Mouse (Mus musculus) liver, postnatal 0 days (tissue): ENCODE measurements around the gene Casq1. TPM values are rescaled to one million over a fixed set of nuclear protein-coding genes. Genes with fewer than 3 reads are reported as not detected.
A peak's percentile ranks its signal among the peaks of the same experiment; 100 is the strongest.
"Not testable (repeated sequence)": the region's sequence is repeated elsewhere in the genome, so short reads cannot be mapped to it uniquely, and the experiment has no call there.

Source experiments
- ATAC-seq: fragments of 200-750 bp; cut with Nextera tagmentation; 2 replicates; pipeline ENCODE4 v1.8.0; 2017; ENCODE audit warnings: mild to moderate bottlenecking, moderate library complexity
- DNase-seq: peaks from one replicate; pipeline ENCODE4 v3.0.0-alpha.2; 2016
- H3K27ac ChIP-seq: fragments of 300-500 bp; sonication (generic); 2 replicates; pipeline ENCODE4 v1.5.1; 2014; ENCODE audit warnings: antibody characterized with exemption, moderate library complexity, mild to moderate bottlenecking, low read depth
- H3K27me3 ChIP-seq: fragments of 300-500 bp; sonication (generic); 2 replicates; pipeline ENCODE4 v1.6.1; 2014; ENCODE audit warnings: low read length, control low read depth, mixed read lengths; ENCODE audit not compliant: insufficient read depth
- H3K36me3 ChIP-seq: fragments of 300-500 bp; sonication (generic); replicated peaks from 2 replicates; pipeline ENCODE4 v1.6.1; 2014; ENCODE audit warnings: mild to moderate bottlenecking, control low read depth, low read length, moderate library complexity, mixed read lengths; ENCODE audit not compliant: insufficient read depth
- H3K4me1 ChIP-seq: fragments of 300-500 bp; sonication (generic); 2 replicates; pipeline ENCODE4 v1.6.1; 2014; ENCODE audit warnings: antibody characterized with exemption, mild to moderate bottlenecking, control low read depth; ENCODE audit not compliant: insufficient read depth
- H3K4me2 ChIP-seq: fragments of 300-500 bp; sonication (generic); 2 replicates; pipeline ENCODE4 v1.6.1; 2014; ENCODE audit warnings: low read depth, mild to moderate bottlenecking, low read length, moderate library complexity, mixed read lengths
- H3K4me3 ChIP-seq: fragments of 300-500 bp; sonication (generic); 2 replicates; pipeline ENCODE4 v1.5.1; 2014; ENCODE audit warnings: low read depth, low read length
- H3K9ac ChIP-seq: fragments of 300-500 bp; sonication (generic); replicated peaks from 2 replicates; pipeline ENCODE4 v1.6.1; 2014; ENCODE audit warnings: mild to moderate bottlenecking, moderate library complexity
- H3K9me3 ChIP-seq: fragments of 300-500 bp; sonication (generic); 2 replicates; pipeline ENCODE4 v1.6.1; 2016; ENCODE audit warnings: mild to moderate bottlenecking, control low read depth, low read length, mixed read lengths
- CTCF ChIP-seq: sonication (generic); IDR thresholded peaks from 2 replicates; pipeline ENCODE4 v1.5.1; 2016; ENCODE audit warnings: antibody characterized with exemption, low read depth
- EP300 ChIP-seq: IDR thresholded peaks from 2 replicates; pipeline ENCODE4 v1.6.1; 2016; ENCODE audit warnings: antibody characterized with exemption, low read depth, mild to moderate bottlenecking
- WGBS: fragments of 180-500 bp; shearing (Covaris S2); extraction: QIAGEN DNeasy Blood & Tissue Kit; methylation state at CpG from one replicate; pipeline ENCODE4 v1.1.7; 2014; ENCODE audit not compliant: insufficient replicate concordance; 5-methylcytosine and 5-hydroxymethylcytosine counted together
- polyA plus RNA-seq: library from polyadenylated mRNA; unstranded; fragments of >200 nt; fragmentation: Nextera tagmentation; extraction: Ambion mirVana; gene quantifications from 2 replicates; pipeline ENCODE4 v1.2.1, GENCODE M21; 2015

The Casq1 gene
- 0.61 and 9.1 TPM in 2 replicates for polyA plus RNA-seq

DNA sequence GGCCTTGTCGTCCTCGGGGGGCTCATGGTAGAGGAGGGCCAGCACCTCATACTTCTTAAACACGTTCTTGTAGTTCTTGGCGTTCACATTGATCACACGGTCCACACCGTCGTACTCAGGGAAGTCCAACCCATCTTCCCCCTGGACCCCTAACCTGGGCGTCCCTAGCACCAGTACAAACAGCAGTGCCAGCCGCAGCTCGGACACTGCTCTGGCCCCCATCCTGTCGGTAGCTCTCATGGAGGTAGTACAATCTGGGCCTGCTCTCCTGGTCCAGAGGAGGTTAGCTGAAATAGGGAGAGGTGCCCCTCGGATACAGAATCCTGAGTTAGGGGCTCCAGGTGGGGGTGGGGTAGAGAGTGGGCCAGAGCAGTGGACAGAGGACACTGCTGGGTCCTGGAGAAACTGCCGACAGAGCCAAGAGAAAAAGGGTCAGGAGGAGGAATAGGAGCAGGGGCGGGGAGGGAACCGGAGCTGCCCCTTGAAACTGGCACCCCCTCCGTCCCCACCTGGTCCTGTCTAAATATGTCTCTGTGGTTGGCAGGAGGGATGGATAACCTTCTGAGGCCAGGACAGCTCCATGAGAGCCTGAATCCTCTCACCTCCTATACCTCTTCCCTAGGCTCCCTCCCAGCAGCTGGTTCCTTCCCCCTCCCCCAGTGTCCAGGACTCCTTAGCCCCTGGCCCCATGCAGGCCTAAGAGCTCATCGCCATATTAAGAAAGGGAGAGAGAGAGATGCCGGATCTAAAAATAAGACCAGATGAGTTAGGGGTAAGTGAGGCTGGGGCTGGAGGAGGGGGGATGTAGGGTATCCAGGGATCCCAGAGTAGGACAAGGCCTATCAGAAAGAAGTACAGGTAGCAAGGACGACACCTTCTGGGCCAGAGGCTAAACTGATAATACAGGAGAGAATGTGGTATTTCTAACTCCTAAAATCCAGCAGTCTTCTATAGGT lies at the start of gene Casq1:
Gene Casq1, minus strand, starts transcription at position 418 of the 956 bp plus-strand sequence.
- no peak for ATAC-seq
- TF ChIP-seq CTCF (no peak), EP300 (no peak)
- no peak within 1 kb of the TSS for H3K9ac ChIP-seq
- H3K4me1 ChIP-seq = peaks cover 4% of the 10 kb centered on the region
- DNase-seq = no peak
- 0 out of 2 replicates have a peak within 1 kb of the TSS, but pooled peaks have one; percentile 6 for H3K27ac ChIP-seq
- H3K4me2 ChIP-seq = no peak within 1 kb of the TSS
- no peaks in the 10 kb centered on the region for H3K36me3 ChIP-seq
- WGBS = 80% methylated on average over 19 of the region's 19 CpGs
- no peak within 1 kb of the TSS for H3K4me3 ChIP-seq
- H3K9me3 ChIP-seq = no peaks in the 10 kb centered on the region
- no peaks in the 10 kb centered on the region for H3K27me3 ChIP-seq

DNA sequence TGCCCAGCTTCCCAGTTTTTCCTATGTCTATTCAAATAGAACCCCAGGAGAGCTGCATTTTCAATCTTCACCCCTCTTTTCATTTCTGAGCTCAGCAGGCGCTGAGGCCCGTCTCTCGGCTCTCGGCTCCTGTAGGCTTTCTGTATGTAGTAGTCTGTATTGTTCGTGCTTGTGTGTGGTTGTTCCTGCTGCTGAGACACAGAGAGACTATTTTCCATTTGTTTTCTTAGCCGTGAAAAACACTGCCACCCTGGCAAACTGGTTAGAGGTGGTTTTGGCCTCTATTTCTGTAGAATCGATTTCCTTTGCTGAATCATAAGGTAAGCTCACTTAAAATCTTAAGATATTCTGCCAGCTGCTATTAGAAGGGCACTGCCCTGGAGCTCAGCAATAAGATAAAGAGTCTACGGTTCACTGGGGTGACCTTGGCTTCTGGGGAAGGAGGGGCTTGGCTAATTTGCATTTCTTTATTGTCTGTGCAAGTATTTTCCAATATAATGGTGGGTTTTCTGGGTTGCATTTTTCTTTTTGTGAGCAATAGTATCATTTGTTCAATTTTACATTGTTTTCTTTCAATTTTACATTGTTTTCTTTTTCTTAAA lies 41.9 kb upstream of the Casq1 start, which contains the start of gene Igsf8:
Gene Igsf8, plus strand, starts transcription at position 165 of the 602 bp plus-strand sequence.
- TF ChIP-seq CTCF (no peak), EP300 (no peak)
- 75% methylated on average over 8 of the region's 8 CpGs for WGBS
- Histone ChIP-seq H3K27me3 (no peaks in the 10 kb centered on the region), H3K4me2 (no peak within 1 kb of the TSS), H3K36me3 (no peaks in the 10 kb centered on the region), H3K4me1 (no peaks in the 10 kb centered on the region), H3K9ac (no peak within 1 kb of the TSS), H3K9me3 (no peaks in the 10 kb centered on the region), H3K27ac (no peak within 1 kb of the TSS), H3K4me3 (no peak within 1 kb of the TSS)
- DNase-seq (no peak), ATAC-seq (no peak)

DNA sequence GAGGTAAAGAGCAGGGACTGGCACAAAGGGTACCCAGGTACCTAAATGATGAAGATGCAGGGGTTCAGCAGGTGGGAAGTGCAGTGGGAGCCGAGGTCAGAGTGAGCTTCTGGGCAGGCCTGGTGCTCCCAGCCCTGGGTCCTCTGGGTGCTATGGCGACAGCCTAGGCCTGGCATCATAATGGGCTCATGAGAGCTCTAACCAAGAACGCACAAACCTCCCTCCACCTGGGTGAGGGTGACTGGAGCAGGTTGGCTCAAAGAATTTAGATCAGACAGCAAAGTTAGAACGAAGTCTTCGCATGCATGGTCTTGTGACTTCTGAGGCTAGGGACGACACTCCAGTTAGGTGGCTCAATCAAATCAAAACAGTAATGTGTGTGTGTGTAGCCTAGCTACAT lies 38.6 kb upstream of the Casq1 start, which contains the start of gene Atp1a4:
Gene Atp1a4, minus strand, starts transcription at position 101 of the 400 bp plus-strand sequence.
- Histone ChIP-seq H3K36me3 (no peaks in the 10 kb centered on the region), H3K4me2 (no peak within 1 kb of the TSS), H3K4me1 (no peaks in the 10 kb centered on the region), H3K9ac (no peak within 1 kb of the TSS), H3K9me3 (no peaks in the 10 kb centered on the region), H3K27ac (no peak within 1 kb of the TSS), H3K4me3 (no peak within 1 kb of the TSS), H3K27me3 (no peaks in the 10 kb centered on the region)
- ATAC-seq = no peak
- 76% methylated on average over 6 of the region's 6 CpGs for WGBS
- TF ChIP-seq EP300 = no peak
- no peak for TF ChIP-seq CTCF
- no peak for DNase-seq

DNA sequence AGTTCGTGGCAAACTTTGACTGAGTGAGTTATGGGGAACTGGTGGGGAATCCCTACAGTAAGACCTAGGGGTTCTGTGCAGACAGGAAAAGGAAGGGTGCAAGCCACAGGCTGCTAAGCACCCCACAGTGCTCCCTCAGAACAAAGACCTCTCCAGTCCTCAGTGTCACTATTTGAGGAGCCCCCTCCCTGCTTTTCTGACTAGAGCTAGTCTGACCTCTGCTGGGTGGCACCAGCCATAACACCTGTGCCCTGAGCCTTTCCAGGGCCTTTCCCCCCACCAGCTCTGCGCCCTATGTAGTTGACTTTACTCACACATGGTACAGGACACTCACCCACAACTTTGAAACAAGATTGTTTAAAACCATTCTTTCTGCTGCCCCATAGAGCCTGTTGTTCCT lies 28.0 kb upstream of the Casq1 start:
- Histone ChIP-seq H3K36me3 (no peaks in the 10 kb centered on the region), H3K4me3 (no peak overlapping the region), H3K27ac (no peak overlapping the region), H3K9me3 (no peaks in the 10 kb centered on the region), H3K9ac (no peak overlapping the region), H3K27me3 (peaks cover 16% of the 10 kb centered on the region; the same call in 1 of the 2 replicates), H3K4me2 (no peak overlapping the region), H3K4me1 (no peaks in the 10 kb centered on the region)
- 29% methylated on average over 2 of the region's 2 CpGs for WGBS
- ATAC-seq (no peak), DNase-seq (no peak)
- TF ChIP-seq EP300 (no peak), CTCF (peak; percentile 60)

DNA sequence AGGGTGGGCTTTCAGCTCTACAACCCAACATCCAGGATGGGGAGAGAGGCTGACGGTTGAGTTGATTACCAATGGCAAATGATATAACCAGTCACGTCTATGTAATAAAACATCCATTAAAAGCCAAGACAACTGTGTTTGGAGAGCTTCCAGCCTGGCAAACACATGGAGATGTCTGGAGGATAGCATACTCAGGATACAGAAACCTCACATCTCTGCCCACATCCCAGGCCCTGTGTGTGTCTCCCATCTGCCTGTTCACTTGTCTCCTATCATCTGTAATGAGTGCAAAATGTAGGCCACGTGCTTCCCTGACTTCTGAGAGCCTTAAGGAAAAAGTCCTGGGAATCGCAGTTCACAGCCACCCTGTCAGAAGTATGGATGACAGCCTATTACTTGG lies 27.5 kb upstream of the Casq1 start:
- H3K36me3 ChIP-seq = no peaks in the 10 kb centered on the region
- ATAC-seq (no peak), DNase-seq (no peak)
- no peak overlapping the region for H3K4me2 ChIP-seq
- 71% methylated on average over 4 of the region's 4 CpGs for WGBS
- TF ChIP-seq CTCF (no peak), EP300 (no peak)
- no peak overlapping the region for H3K4me3 ChIP-seq
- H3K4me1 ChIP-seq = no peaks in the 10 kb centered on the region
- H3K9me3 ChIP-seq = no peaks in the 10 kb centered on the region
- no peak overlapping the region for H3K27ac ChIP-seq
- H3K27me3 ChIP-seq = peaks cover 16% of the 10 kb centered on the region; the same call in 1 of the 2 replicates
- H3K9ac ChIP-seq = no peak overlapping the region

DNA sequence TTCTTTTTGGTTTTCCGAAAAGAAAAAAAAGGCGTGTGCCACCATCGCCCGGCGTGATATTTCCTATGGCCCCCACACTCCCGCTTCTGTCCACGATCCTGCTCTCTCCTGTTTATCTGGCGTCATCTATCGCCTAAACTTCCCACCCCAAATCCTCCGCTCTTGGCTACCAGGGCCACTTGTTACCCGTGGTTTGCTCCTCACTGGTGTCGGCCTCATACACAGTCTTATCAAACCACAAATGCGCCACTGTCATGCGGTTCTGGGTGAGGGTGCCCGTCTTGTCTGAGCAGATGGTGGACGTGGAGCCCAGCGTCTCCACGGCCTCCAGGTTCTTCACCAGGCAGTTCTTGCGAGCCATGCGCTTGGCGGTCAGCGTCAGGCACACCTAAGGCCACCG lies 25.0 kb upstream of the Casq1 start:
- not testable (repeated sequence) for H3K4me3 ChIP-seq, H3K9me3 ChIP-seq, H3K9ac ChIP-seq, H3K36me3 ChIP-seq, H3K27ac ChIP-seq, DNase-seq, ATAC-seq, H3K4me1 ChIP-seq
- 33% methylated on average over 23 of the region's 23 CpGs for WGBS
- H3K27me3 ChIP-seq = peaks cover 16% of the 10 kb centered on the region; the same call in 1 of the 2 replicates
- peak overlapping the region; percentile 24; the same call in 1 of the 2 replicates for H3K4me2 ChIP-seq
